Mouse (Mus musculus) bone marrow macrophage, adult 2 months (primary cell): ENCODE results near the gene Aimp2.

Experiments used
- CTCF ChIP-seq: IDR thresholded peaks from 2 replicates; pipeline ENCODE4 v1.5.1; 2012; ENCODE audit warnings: low read depth, mild to moderate bottlenecking, low read length, moderate library complexity
- POLR2A ChIP-seq: IDR thresholded peaks from 2 replicates; pipeline ENCODE4 v1.6.1; 2012; ENCODE audit warnings: mild to moderate bottlenecking, low read depth, low read length, borderline replicate concordance

DNA sequence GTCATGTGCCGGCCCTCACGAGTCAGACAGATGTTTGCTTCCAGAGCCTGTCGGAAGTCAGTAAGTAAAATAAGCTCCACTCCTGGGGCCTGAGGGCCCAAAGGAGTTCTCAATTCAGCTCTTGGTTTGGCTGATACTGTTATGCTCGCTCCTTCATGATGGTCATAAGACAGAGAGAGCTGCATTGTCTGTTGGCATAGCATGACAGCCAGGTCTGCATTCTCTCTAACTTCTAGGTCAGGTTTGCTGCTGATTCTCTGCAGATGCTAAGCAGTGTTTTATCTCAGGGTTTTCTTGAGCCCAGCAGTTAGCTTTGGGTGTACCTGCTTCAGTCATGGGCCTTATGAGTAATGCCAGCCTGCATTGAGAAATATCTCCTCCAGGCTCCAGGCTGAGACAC lies 19.6 kb upstream of the Aimp2 start:
- TF ChIP-seq CTCF = no peak
- TF ChIP-seq POLR2A = no peak
